Mouse (Mus musculus): ENCODE results near the gene Mmel1. TPM values are rescaled to one million over a fixed set of nuclear protein-coding genes. Genes with fewer than 3 reads are reported as not detected.

Gene Mmel1
- polyA plus RNA-seq, 1 experiment from 2014 or later: 0.13 TPM

DNA sequence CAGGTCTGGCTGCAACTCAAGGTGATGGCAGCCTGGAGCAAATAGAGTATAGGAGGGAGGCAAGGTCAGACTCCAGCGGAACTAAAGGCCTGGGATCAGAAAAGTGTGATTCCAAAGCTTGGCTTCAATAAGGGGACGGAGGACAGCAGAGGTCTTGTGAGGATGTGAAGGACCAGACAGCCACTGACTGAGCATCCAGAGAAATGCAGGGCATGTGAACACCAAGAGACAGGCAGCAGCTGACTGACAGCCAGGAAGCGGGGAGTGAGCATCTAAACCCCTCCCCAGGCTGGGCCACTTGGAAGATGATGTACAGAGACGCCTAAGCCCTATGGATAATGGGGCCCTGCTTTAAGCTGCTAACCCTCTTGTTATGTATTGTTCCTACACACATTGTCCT lies 1.3 kb downstream of the Mmel1 start:
- no peak for ATAC-seq
- H3K4me2 ChIP-seq (ENCODE audit: low read length): no peak overlapping the region
- H3K27ac ChIP-seq (ENCODE audit: low read depth, low read length): no peak overlapping the region
- no peak for DNase-seq (ENCODE audit: low spot score)
- WGBS: 70% methylated on average over 4 of the region's 4 CpGs
- no peaks in the 10 kb centered on the region for H3K9me3 ChIP-seq (replicated peaks; ENCODE audit: control insufficient read depth, low read length)
- H3K9ac ChIP-seq (ENCODE audit: low read length): no peak overlapping the region
- no peaks in the 10 kb centered on the region for H3K36me3 ChIP-seq (ENCODE audit: control insufficient read depth, insufficient read depth, low read length)
- 0 out of 2 replicates have a peak, but pooled peaks cover 3% of the 10 kb centered on the region for H3K4me1 ChIP-seq (ENCODE audit: control insufficient read depth, insufficient read depth, low read length)
- H3K4me3 ChIP-seq (ENCODE audit: low read depth, low read length): no peak overlapping the region
- peaks cover 2% of the 10 kb centered on the region; the same call in 1 of the 2 replicates for H3K27me3 ChIP-seq (replicated peaks; ENCODE audit: control insufficient read depth, insufficient read depth, low read length)

DNA sequence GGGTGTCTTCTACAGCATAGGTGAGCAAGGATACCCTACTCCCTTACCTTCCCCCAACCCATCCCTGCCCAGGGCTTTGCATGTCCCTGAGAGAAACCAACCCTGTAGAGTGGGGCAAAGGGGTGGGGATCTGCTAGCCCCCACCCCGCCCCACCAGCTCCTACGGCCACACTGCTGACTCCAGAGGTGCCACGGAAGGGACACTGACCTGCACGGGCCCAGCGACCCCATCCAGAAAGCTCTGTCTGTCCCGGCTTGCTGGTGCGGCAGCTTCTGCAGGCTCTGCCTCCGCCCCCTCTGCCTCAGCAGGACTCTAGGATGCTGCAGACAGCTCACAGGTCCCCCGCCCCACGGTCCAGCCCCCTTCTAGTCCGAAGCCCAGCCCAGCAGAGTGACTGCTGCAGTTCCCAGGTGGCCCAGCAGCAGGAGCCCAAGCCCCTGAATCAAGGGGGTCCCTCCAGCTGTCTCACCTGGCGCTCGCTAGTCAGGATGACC lies 2.4 kb downstream of the Mmel1 start:
- WGBS: 4% methylated on average over 11 of the region's 13 CpGs
- 0 out of 2 replicates have a peak, but pooled peaks have one; percentile 18 for ATAC-seq

DNA sequence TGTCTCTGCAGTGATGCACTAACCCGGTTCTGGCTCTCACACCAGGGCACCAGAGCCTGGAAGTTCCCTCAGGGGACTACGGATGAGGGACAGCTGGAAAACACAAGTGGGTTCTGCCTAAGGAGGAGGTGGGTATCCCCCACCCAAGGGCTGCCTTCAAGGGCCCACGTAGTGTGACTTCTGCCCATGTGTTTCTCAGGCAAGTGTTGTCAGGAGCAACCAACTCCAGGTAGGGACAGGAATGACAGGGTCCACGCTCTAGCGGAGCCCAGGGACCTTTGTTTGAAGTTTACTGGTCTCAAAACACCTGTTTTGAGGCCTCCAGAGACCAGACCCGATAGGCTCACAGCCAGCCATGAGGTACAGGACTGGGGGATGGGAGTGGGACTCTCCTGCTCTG lies 3.8 kb downstream of the Mmel1 start:
- peaks cover 2% of the 10 kb centered on the region; the same call in 1 of the 2 replicates for H3K27me3 ChIP-seq (replicated peaks; ENCODE audit: control insufficient read depth, insufficient read depth, low read length)
- ATAC-seq: no peak
- H3K4me3 ChIP-seq (ENCODE audit: low read depth, low read length): no peak overlapping the region
- H3K4me2 ChIP-seq (ENCODE audit: low read length): no peak overlapping the region
- H3K9ac ChIP-seq (ENCODE audit: low read length): no peak overlapping the region
- WGBS: 77% methylated on average over 6 of the region's 6 CpGs
- H3K36me3 ChIP-seq (ENCODE audit: control insufficient read depth, insufficient read depth, low read length): no peaks in the 10 kb centered on the region
- H3K27ac ChIP-seq (ENCODE audit: low read depth, low read length): no peak overlapping the region
- H3K4me1 ChIP-seq (ENCODE audit: control insufficient read depth, insufficient read depth, low read length): 0 out of 2 replicates have a peak, but pooled peaks cover 3% of the 10 kb centered on the region
- no peaks in the 10 kb centered on the region for H3K9me3 ChIP-seq (replicated peaks; ENCODE audit: control insufficient read depth, low read length)
- DNase-seq (ENCODE audit: low spot score): no peak

More for the DNA sequence above, 2.4 kb downstream of the Mmel1 start:
- Histone ChIP-seq H3K9ac (ENCODE audit: low read length) (peak overlapping the region; percentile 25; the same call in 1 of the 2 replicates), H3K36me3 (ENCODE audit: control insufficient read depth, insufficient read depth, low read length) (no peaks in the 10 kb centered on the region), H3K27ac (ENCODE audit: low read depth, low read length) (no peak overlapping the region), H3K4me3 (ENCODE audit: low read depth, low read length) (no peak overlapping the region), H3K4me2 (ENCODE audit: low read length) (peak overlapping the region; percentile 18; the same call in 1 of the 2 replicates), H3K9me3 (replicated peaks; ENCODE audit: control insufficient read depth, low read length) (no peaks in the 10 kb centered on the region), H3K27me3 (replicated peaks; ENCODE audit: control insufficient read depth, insufficient read depth, low read length) (peaks cover 2% of the 10 kb centered on the region; the same call in 1 of the 2 replicates), H3K4me1 (ENCODE audit: control insufficient read depth, insufficient read depth, low read length) (0 out of 2 replicates have a peak, but pooled peaks cover 3% of the 10 kb centered on the region)
- peak; percentile 19 for DNase-seq (ENCODE audit: low spot score)

DNA sequence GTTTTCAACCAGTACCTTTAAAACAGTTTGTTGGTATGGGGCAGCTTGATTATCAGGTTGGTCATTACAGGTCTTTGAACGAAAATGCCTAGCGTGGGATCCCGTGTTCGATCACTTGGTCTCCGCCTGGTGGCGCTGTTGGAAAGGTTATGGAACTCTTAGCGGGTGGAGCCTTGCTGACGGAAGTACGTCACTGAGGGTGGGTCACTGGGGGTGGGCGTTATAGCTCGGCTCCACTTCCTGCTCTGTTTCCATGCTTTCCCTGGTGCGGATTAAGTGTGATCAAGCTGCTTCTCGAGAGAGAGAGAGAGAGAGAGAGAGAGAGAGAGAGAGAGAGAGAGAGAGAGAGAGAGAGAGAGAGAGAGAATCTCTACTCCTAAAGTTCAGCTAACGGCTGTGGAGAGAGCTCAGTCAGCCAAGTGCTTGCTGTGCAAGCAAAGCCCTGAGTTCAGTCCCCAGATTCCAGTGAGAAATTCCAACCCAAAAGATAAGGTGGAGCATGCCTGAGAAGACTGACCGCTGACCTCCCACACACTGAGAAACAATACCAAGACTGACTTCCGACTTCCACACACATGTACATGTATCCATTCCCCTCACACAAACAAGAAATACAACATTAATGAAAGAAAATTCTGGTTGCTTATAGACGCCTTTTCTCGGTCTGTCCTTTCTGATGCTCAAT lies 8.6 kb downstream of the Mmel1 start:
- Histone ChIP-seq H3K27me3 (replicated peaks; ENCODE audit: control insufficient read depth, insufficient read depth, low read length) (no peaks in the 10 kb centered on the region), H3K4me3 (ENCODE audit: low read depth, low read length) (peak overlapping the region; percentile 27), H3K27ac (ENCODE audit: low read depth, low read length) (peak overlapping the region; percentile 55; the same call in 1 of the 2 replicates), H3K4me1 (ENCODE audit: control insufficient read depth, insufficient read depth, low read length) (no peaks in the 10 kb centered on the region), H3K4me2 (ENCODE audit: low read length) (peak overlapping the region; percentile 52), H3K9me3 (replicated peaks; ENCODE audit: control insufficient read depth, low read length) (no peaks in the 10 kb centered on the region), H3K36me3 (ENCODE audit: control insufficient read depth, insufficient read depth, low read length) (no peaks in the 10 kb centered on the region), H3K9ac (ENCODE audit: low read length) (peak overlapping the region; percentile 61)
- WGBS: 10% methylated on average over 18 of the region's 18 CpGs
- DNase-seq (ENCODE audit: low spot score) (peak; percentile 98), ATAC-seq (peak; percentile 98)

DNA sequence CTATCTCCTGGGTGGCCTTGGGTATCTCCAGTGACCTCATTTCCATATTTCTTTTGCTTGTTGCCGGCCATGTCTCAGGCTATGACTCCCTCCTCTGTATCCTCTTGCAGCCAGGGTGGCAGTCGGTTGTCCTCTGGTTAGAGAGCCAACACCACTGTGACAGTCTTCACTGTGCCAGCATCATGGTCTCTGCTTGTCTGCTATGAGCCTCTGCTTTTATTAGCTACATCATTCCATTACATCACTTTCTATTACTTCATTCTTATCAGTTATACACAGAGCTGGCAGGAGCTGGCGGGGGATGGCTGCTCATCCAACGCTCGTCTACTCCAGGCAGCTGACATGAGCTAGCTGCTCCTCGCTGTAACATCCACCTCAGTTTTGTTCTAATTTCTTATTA lies 11.3 kb downstream of the Mmel1 start:
- H3K9me3 ChIP-seq (replicated peaks; ENCODE audit: control insufficient read depth, low read length): no peaks in the 10 kb centered on the region
- H3K27me3 ChIP-seq (replicated peaks; ENCODE audit: control insufficient read depth, insufficient read depth, low read length): no peaks in the 10 kb centered on the region
- H3K36me3 ChIP-seq (ENCODE audit: control insufficient read depth, insufficient read depth, low read length): no peaks in the 10 kb centered on the region
- H3K4me1 ChIP-seq (ENCODE audit: control insufficient read depth, insufficient read depth, low read length): no peaks in the 10 kb centered on the region
- H3K9ac ChIP-seq (ENCODE audit: low read length): no peak overlapping the region
- DNase-seq (ENCODE audit: low spot score) (no peak), ATAC-seq (no peak)
- no peak overlapping the region for H3K4me3 ChIP-seq (ENCODE audit: low read depth, low read length)
- WGBS: 85% methylated on average over 6 of the region's 6 CpGs
- H3K27ac ChIP-seq (ENCODE audit: low read depth, low read length): no peak overlapping the region
- H3K4me2 ChIP-seq (ENCODE audit: low read length): no peak overlapping the region

DNA sequence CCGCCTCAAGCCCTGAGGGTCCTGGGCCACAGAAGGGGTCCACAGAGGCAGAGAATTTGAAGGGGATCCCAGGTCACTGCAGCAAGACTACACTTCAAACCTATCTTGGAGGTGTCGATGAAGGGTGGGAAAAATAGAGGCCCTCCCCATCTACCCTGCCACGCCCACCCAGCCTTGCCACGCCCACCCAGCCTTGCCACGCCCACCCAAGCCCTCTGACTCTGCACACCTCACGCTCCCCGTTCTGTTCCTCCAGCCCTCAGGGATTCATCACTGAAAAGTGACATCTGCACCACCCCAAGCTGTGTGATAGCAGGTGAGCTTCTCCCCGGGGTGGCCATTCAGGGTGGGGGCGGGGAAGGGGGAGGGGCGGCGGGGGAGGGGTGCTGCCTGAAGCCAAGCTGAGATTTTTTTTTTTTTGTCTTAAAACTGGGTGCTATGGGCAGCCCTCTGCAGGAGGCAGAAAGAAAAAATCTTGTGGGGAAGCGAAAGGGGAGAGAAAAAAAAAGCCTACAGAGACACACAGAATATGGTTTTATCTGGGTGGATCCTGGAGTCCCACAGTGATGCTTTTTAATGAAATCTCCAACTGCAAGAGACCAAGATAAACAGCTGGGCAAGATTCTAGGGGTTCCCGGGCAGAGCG lies 12.8 kb downstream of the Mmel1 start:
- DNase-seq (ENCODE audit: low spot score) (no peak), ATAC-seq (no peak)
- Histone ChIP-seq H3K4me3 (ENCODE audit: low read depth, low read length) (no peak overlapping the region), H3K9ac (ENCODE audit: low read length) (no peak overlapping the region), H3K27ac (ENCODE audit: low read depth, low read length) (no peak overlapping the region), H3K9me3 (replicated peaks; ENCODE audit: control insufficient read depth, low read length) (no peaks in the 10 kb centered on the region), H3K36me3 (ENCODE audit: control insufficient read depth, insufficient read depth, low read length) (no peaks in the 10 kb centered on the region), H3K4me1 (ENCODE audit: control insufficient read depth, insufficient read depth, low read length) (no peaks in the 10 kb centered on the region), H3K27me3 (replicated peaks; ENCODE audit: control insufficient read depth, insufficient read depth, low read length) (no peaks in the 10 kb centered on the region), H3K4me2 (ENCODE audit: low read length) (no peak overlapping the region)
- 30% methylated on average over 13 of the region's 14 CpGs for WGBS

DNA sequence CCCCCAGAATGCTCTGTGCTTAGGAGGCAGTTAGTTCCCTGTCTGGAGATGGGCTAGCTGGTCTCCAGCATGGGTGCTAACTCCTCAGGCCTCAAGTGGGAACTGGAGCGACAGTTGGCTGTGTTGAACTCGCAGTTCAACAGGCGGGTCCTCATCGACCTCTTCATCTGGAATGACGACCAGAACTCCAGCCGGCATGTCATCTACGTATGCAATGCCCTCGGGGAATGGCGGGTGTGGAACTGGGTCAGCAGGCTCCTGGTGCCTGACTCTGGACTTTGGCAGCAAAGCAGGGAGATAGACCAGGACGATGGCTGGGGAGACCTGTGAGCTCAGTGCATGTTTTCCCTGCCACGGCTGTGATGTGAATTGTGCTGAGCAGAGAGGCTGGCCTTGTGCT lies 16.0 kb downstream of the Mmel1 start:
- no peak overlapping the region for H3K27ac ChIP-seq (ENCODE audit: low read depth, low read length)
- no peak overlapping the region for H3K4me3 ChIP-seq (ENCODE audit: low read depth, low read length)
- no peaks in the 10 kb centered on the region for H3K27me3 ChIP-seq (replicated peaks; ENCODE audit: control insufficient read depth, insufficient read depth, low read length)
- H3K9me3 ChIP-seq (replicated peaks; ENCODE audit: control insufficient read depth, low read length): no peaks in the 10 kb centered on the region
- H3K4me1 ChIP-seq (ENCODE audit: control insufficient read depth, insufficient read depth, low read length): no peaks in the 10 kb centered on the region
- no peak overlapping the region for H3K9ac ChIP-seq (ENCODE audit: low read length)
- ATAC-seq (no peak), DNase-seq (ENCODE audit: low spot score) (no peak)
- H3K36me3 ChIP-seq (ENCODE audit: control insufficient read depth, insufficient read depth, low read length): no peaks in the 10 kb centered on the region
- H3K4me2 ChIP-seq (ENCODE audit: low read length): no peak overlapping the region
- 84% methylated on average over 11 of the region's 11 CpGs for WGBS

DNA sequence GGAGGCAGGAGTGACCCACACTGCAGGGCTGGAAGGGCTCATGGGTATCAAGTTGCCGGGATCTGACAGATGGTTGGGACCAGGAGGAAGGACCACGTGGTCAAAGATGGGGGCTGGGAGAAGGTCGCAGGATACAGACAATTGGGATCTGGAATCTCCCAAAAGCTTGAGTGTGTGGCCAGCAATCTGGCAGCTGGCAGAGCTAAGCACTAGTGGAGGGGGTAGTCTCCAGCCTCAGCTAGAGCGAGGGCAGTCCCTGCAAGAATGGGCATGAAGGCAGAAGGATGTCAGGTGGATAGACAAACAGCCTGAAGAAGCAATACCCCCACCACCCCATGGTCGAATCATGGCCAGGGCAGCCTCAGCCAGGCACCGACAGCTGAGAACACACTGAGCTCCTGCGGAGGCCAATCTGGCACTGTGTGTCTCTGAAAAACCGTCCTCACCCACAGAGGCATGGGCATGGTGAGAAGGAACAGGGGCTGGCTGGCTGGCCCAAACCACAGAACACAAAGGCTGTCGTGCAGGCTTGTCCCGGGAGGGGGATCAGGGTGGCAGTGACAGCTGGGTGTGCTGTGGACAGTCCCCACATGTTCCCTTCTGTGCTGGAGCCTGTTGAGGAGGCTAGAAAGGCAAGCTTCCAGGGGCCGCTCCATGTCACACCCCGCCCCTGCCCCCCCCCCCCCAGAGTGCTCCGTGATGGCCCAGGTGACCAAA lies 17.6 kb downstream of the Mmel1 start:
- no peaks in the 10 kb centered on the region for H3K9me3 ChIP-seq (replicated peaks; ENCODE audit: control insufficient read depth, low read length)
- DNase-seq (ENCODE audit: low spot score): no peak
- H3K36me3 ChIP-seq (ENCODE audit: control insufficient read depth, insufficient read depth, low read length): no peaks in the 10 kb centered on the region
- no peak overlapping the region for H3K4me3 ChIP-seq (ENCODE audit: low read depth, low read length)
- no peak overlapping the region for H3K27ac ChIP-seq (ENCODE audit: low read depth, low read length)
- 71% methylated on average over 13 of the region's 13 CpGs for WGBS
- no peaks in the 10 kb centered on the region for H3K27me3 ChIP-seq (replicated peaks; ENCODE audit: control insufficient read depth, insufficient read depth, low read length)
- ATAC-seq: peak; percentile 20; the same call in 1 of the 2 replicates
- H3K4me1 ChIP-seq (ENCODE audit: control insufficient read depth, insufficient read depth, low read length): no peaks in the 10 kb centered on the region
- no peak overlapping the region for H3K4me2 ChIP-seq (ENCODE audit: low read length)
- no peak overlapping the region for H3K9ac ChIP-seq (ENCODE audit: low read length)
